Mouse (Mus musculus): ENCODE measurements at regions not wholly inside any gene's neighbourhood (a gene's known extent, or its start where the extent isn't known, plus 50 kb on each side); places are given as distances from the start of the nearest gene placed in this dataset.

DNA sequence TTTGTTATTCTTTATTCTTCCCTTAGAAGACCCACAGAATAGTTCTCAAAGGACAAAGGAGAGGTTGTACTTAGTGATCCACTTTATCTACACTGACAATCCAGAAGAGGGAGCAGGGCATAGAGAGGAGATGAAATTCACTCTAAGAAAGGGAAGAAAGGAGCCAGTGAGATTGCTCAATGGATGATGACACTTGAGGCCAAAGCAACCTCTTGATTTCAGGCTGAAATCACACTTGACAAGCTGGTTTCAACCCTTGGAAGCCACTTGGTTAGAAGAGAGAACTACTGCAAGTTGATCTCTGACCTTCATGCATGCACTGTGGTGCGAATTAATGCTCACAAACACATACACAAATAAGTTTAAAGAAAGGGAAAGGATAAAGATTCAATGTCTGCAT is 66.5 kb downstream of the Ccnl1 start:
- DNase-seq (ENCODE audit: low spot score) = no peak

DNA sequence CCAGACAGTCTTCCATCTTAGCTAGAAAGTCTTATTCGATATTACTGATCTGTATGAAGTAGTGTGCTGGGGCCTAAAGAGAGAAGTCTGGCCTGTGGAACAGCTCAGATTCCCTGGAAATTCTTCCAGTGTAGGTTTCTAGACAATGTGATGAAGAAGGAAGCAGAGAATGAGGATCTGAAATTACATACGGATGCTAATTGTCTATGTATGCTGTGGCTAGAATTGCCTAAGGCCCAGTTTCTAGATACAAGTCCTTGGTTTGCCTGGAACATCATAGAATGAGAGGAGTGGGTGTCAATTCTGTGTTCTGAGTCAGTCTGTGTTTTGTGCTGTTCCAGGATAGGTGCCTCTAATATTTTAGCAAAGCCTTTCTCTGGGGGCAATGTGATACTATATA is 66.9 kb downstream of the Ccnl1 start:
- no peak for DNase-seq (ENCODE audit: low spot score)

DNA sequence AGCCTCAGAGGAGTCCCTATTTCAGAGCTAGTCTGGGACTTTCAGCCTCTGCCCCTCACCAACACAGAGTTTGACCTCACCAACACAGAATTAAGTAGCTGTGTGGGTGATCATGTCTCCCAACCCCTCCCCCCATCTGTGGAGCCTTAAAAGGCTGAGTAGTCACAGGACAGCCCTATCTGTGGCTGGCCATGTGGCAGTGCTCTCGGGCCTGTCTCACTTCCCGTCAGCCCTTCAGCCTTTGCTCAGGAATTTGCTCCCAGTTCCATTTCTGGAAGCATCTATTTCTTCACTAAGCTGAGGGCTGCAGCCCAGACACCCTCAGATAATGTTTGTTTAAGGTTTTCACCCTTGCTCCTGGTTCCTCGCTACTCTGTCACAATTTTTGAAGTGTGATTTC is 69.1 kb downstream of the Ccnl1 start:
- DNase-seq (ENCODE audit: low spot score) = peak; percentile 34

DNA sequence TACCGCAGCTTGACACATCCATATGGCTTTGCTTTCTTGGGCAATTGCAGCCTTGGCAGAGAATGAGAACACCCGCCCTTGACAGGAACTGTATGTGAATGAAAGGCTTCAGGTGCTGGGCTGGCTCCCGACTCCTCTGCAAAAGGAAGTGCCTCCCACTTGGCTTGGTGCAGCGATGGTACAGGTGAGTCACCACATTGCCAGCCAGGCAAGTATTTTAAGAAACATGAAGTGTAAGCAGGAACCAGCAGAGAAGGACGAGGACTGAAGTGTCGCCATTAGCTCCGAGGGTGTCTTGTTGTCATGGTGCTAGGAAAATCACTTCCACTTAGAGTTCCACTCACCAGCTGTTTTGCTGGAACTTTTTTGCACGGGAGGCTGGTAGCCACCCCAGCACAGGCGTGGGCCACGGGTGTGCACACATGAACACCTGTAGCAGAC is 73.5 kb downstream of the Ccnl1 start:
- DNase-seq (ENCODE audit: low spot score) = no peak

DNA sequence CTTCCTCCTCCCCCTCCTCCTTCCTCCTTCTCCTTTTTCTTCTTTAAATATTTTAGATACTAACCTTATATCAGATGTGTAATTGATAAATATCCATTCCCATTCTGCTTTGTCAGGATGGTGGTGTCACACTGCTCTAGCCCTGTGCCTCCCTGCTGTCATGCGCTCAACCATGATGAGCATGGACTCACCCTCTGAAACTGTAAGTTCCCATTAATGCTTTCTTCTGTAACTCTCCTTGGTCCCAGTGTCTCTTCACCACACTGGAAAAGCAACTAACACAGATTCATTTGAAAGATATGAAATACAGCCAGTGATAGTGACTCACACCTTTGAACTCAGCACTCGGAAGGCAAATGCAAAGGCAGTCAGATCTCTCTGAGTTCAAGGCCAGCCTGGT is 75.9 kb downstream of the Ccnl1 start:
- DNase-seq (ENCODE audit: low spot score) = no peak

Data from embryo, embryonic 10.5 days (tissue).